Mouse (Mus musculus) ES-Bruce4 (cell line): ENCODE data around the gene Olfr1368.

Experiments
- CTCF ChIP-seq: IDR thresholded peaks from one replicate; pipeline ENCODE4 v1.8.1; 2011; ENCODE audit warnings: low read depth, low read length
- EP300 ChIP-seq: IDR thresholded peaks from 2 replicates; pipeline ENCODE4 v1.6.1; 2011; ENCODE audit warnings: low read depth, low read length; ENCODE audit not compliant: insufficient read depth
- POLR2A ChIP-seq: IDR thresholded peaks from one replicate; pipeline ENCODE4 v1.8.1; 2011; ENCODE audit warnings: low read length; ENCODE audit not compliant: insufficient read depth

- TF ChIP-seq CTCF (no peak), EP300 (0 out of 2 replicates have a peak, but pooled peaks have one; percentile 49), POLR2A (no peak)
These were observed 26.8 kb upstream of the Olfr1368 start for GRCm38 (mm10) chr13:21172241-21173027.
